Mouse (Mus musculus): ENCODE data around the gene Satb1. TPM values are rescaled to one million over a fixed set of nuclear protein-coding genes. Genes with fewer than 3 reads are reported as not detected.

Satb1 gene
- polyA plus RNA-seq, 1 experiment from 2014 or later, result 29.3 TPM

GRCm38 (mm10) chr17:51812942-51813783 lies 19.9 kb downstream of the Satb1 start:
- Histone ChIP-seq H3K27ac (replicated peaks) (peak overlapping the region; percentile 97), H3K4me2 (peak overlapping the region; percentile 70), H3K27me3 (no peaks in the 10 kb centered on the region), H3K4me1 (replicated peaks) (peaks cover 33% of the 10 kb centered on the region), H3K9me3 (no peaks in the 10 kb centered on the region), H3K36me3 (peaks cover 3% of the 10 kb centered on the region; the same call in 1 of the 2 replicates), H3K4me3 (peak overlapping the region; percentile 80), H3K9ac (peak overlapping the region; percentile 91)
- ATAC-seq (ENCODE audit: low read depth), result peak; percentile 90
- WGBS, result under 1% methylated on average over 98 of the region's 115 CpGs

- H3K27me3 ChIP-seq, result no peaks in the 10 kb centered on the region
- peak overlapping the region; percentile 97 for H3K27ac ChIP-seq (replicated peaks)
- peak overlapping the region; percentile 80 for H3K4me3 ChIP-seq
- no peaks in the 10 kb centered on the region for H3K9me3 ChIP-seq
- peak; percentile 66 for ATAC-seq (ENCODE audit: low read depth)
- H3K4me2 ChIP-seq, result peak overlapping the region; percentile 70
- H3K4me1 ChIP-seq (replicated peaks), result peaks cover 41% of the 10 kb centered on the region
- H3K36me3 ChIP-seq, result peaks cover 3% of the 10 kb centered on the region; the same call in 1 of the 2 replicates
- H3K9ac ChIP-seq, result peak overlapping the region; percentile 91
- WGBS, result under 1% methylated on average over 34 of the region's 48 CpGs
Observed at GRCm38 (mm10) chr17:51812261-51812941, 20.7 kb downstream of the Satb1 start.

GRCm38 (mm10) chr17:51811911-51812260 lies 21.2 kb downstream of the Satb1 start:
- Histone ChIP-seq H3K36me3 (peaks cover 3% of the 10 kb centered on the region; the same call in 1 of the 2 replicates), H3K4me3 (peak overlapping the region; percentile 80), H3K27ac (replicated peaks) (peak overlapping the region; percentile 97), H3K4me2 (peak overlapping the region; percentile 70), H3K9ac (peak overlapping the region; percentile 91), H3K4me1 (replicated peaks) (peaks cover 46% of the 10 kb centered on the region), H3K27me3 (no peaks in the 10 kb centered on the region), H3K9me3 (no peaks in the 10 kb centered on the region)
- 0% methylated on average over 11 of the region's 11 CpGs for WGBS
- ATAC-seq (ENCODE audit: low read depth), result no peak

- H3K9ac ChIP-seq, result peak overlapping the region; percentile 91
- ATAC-seq (ENCODE audit: low read depth), result no peak
- peaks cover 50% of the 10 kb centered on the region for H3K4me1 ChIP-seq (replicated peaks)
- no peaks in the 10 kb centered on the region for H3K27me3 ChIP-seq
- WGBS, result 3% methylated on average over 8 of the region's 8 CpGs
- H3K9me3 ChIP-seq, result no peaks in the 10 kb centered on the region
- H3K27ac ChIP-seq (replicated peaks), result peak overlapping the region; percentile 97
- peak overlapping the region; percentile 80 for H3K4me3 ChIP-seq
- peak overlapping the region; percentile 70 for H3K4me2 ChIP-seq
- H3K36me3 ChIP-seq, result peaks cover 3% of the 10 kb centered on the region; the same call in 1 of the 2 replicates
Observed at GRCm38 (mm10) chr17:51811086-51811868, 21.8 kb downstream of the Satb1 start.

- ATAC-seq (ENCODE audit: low read depth), result no peak
- H3K4me1 ChIP-seq (replicated peaks), result peaks cover 70% of the 10 kb centered on the region
- H3K4me3 ChIP-seq, result no peak overlapping the region
- H3K9ac ChIP-seq, result peak overlapping the region; percentile 34; the same call in 1 of the 2 replicates
- 45% methylated on average over 5 of the region's 5 CpGs for WGBS
- H3K36me3 ChIP-seq, result peaks cover 19% of the 10 kb centered on the region
- no peaks in the 10 kb centered on the region for H3K27me3 ChIP-seq
- peak overlapping the region; percentile 18; the same call in 1 of the 2 replicates for H3K4me2 ChIP-seq
- peak overlapping the region; percentile 59 for H3K27ac ChIP-seq (replicated peaks)
- H3K9me3 ChIP-seq, result no peaks in the 10 kb centered on the region
Observed at GRCm38 (mm10) chr17:51807429-51807828, 25.7 kb downstream of the Satb1 start.

- 44% methylated on average over 12 of the region's 12 CpGs for WGBS
- Histone ChIP-seq H3K36me3 (peaks cover 25% of the 10 kb centered on the region), H3K27me3 (no peaks in the 10 kb centered on the region), H3K9ac (peak overlapping the region; percentile 32; the same call in 1 of the 2 replicates), H3K4me2 (peak overlapping the region; percentile 26), H3K4me1 (replicated peaks) (peaks cover 69% of the 10 kb centered on the region), H3K9me3 (no peaks in the 10 kb centered on the region), H3K4me3 (no peak overlapping the region), H3K27ac (replicated peaks) (peak overlapping the region; percentile 67)
- ATAC-seq (ENCODE audit: low read depth), result 0 out of 2 replicates have a peak, but pooled peaks have one; percentile 46
Observed at GRCm38 (mm10) chr17:51806124-51806960, 26.7 kb downstream of the Satb1 start.

- Histone ChIP-seq H3K27ac (replicated peaks) (no peak overlapping the region), H3K4me1 (replicated peaks) (peaks cover 23% of the 10 kb centered on the region), H3K4me2 (no peak overlapping the region), H3K36me3 (peaks cover 28% of the 10 kb centered on the region), H3K4me3 (no peak overlapping the region), H3K9me3 (no peaks in the 10 kb centered on the region), H3K9ac (no peak overlapping the region), H3K27me3 (no peaks in the 10 kb centered on the region)
- 78% methylated on average over 6 of the region's 6 CpGs for WGBS
- ATAC-seq (ENCODE audit: low read depth), result no peak
Observed at GRCm38 (mm10) chr17:51800208-51800607, 32.9 kb downstream of the Satb1 start.

- Histone ChIP-seq H3K27me3 (no peaks in the 10 kb centered on the region), H3K36me3 (peaks cover 8% of the 10 kb centered on the region; the same call in 1 of the 2 replicates), H3K4me3 (no peak overlapping the region), H3K4me2 (no peak overlapping the region), H3K27ac (replicated peaks) (no peak overlapping the region), H3K4me1 (replicated peaks) (peaks cover 6% of the 10 kb centered on the region; the same call in 1 of the 2 replicates), H3K9ac (no peak overlapping the region), H3K9me3 (no peaks in the 10 kb centered on the region)
- WGBS, result 94% methylated on average over 5 of the region's 5 CpGs
- no peak for ATAC-seq (ENCODE audit: low read depth)
Observed at GRCm38 (mm10) chr17:51796459-51796858, 36.6 kb downstream of the Satb1 start.

- no peak for ATAC-seq (ENCODE audit: low read depth)
- H3K4me2 ChIP-seq, result no peak overlapping the region
- 72% methylated on average over 5 of the region's 5 CpGs for WGBS
Observed at GRCm38 (mm10) chr17:51791226-51791625, 41.9 kb downstream of the Satb1 start.

GRCm38 (mm10) chr17:51790387-51791060 lies 42.6 kb downstream of the Satb1 start:
- Histone ChIP-seq H3K4me2 (peak overlapping the region; percentile 35), H3K27me3 (no peaks in the 10 kb centered on the region), H3K9me3 (no peaks in the 10 kb centered on the region), H3K27ac (replicated peaks) (peak overlapping the region; percentile 73), H3K36me3 (no peaks in the 10 kb centered on the region), H3K4me1 (replicated peaks) (peaks cover 19% of the 10 kb centered on the region), H3K9ac (peak overlapping the region; percentile 45; the same call in 1 of the 2 replicates), H3K4me3 (no peak overlapping the region)
- 12% methylated on average over 8 of the region's 8 CpGs for WGBS
- ATAC-seq (ENCODE audit: low read depth), result peak; percentile 72

More at GRCm38 (mm10) chr17:51791226-51791625, 41.9 kb downstream of the Satb1 start:
- no peak overlapping the region for H3K9ac ChIP-seq
- H3K27me3 ChIP-seq, result no peaks in the 10 kb centered on the region
- no peak overlapping the region for H3K27ac ChIP-seq (replicated peaks)
- H3K4me1 ChIP-seq (replicated peaks), result peaks cover 19% of the 10 kb centered on the region
- 0 out of 2 replicates have a peak, but pooled peaks cover 2% of the 10 kb centered on the region for H3K36me3 ChIP-seq
- no peaks in the 10 kb centered on the region for H3K9me3 ChIP-seq
- H3K4me3 ChIP-seq, result no peak overlapping the region

All from neural tube, embryonic 13.5 days (tissue).